8 mouse cellular contexts compared by ENCODE assay signal in the genomic region with DNA sequence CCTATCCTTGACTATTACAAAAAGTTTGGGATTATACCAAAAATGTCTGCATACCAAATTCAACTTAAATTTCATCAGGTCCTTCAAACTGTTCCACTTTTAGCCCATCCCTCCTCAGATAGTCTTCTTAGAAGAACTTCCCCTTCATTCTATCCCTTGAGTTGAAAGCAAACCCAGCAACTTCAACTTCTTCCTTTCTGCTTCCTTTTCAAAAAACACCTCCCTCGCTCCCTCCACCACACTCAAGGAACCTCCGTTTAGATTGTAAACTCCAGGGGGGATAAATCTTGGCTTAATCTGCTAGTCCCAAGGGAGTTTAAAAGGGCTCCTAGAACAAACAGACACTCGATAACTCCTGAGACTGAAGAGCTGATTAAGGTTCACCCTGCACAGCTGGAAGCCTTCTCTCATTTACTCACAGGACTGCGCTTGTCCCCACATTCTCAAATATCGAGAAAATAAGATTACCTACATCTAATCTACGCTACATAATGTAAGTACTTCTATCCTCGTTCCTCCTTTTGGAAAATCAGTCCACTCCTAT. TPM values are rescaled to one million over a fixed set of nuclear protein-coding genes. Genes with fewer than 3 reads are reported as not detected.
DNase-seq lines count a peak whose midpoint lies in the region; ATAC-seq and TF ChIP-seq lines count a peak whose summit lies in the region.

No protein-coding gene starts in this region.

- peak overlapping the region; percentile 48 for H3K4me3 ChIP-seq in kidney, embryonic 14.5 days (ENCODE audit: low read length)
- H3K4me3 ChIP-seq in MEL (ENCODE audit: control insufficient read depth in 1 of 2, insufficient read depth in 1 of 2, low read depth in 2 of 2, low read length in 2 of 2) = peak overlapping the region; percentile 54 to 55
- H3K4me3 ChIP-seq in forebrain, postnatal 0 days (ENCODE audit: low read depth, low read length) = peak overlapping the region; percentile 60
- peak overlapping the region; percentile 69 for H3K4me3 ChIP-seq in midbrain, embryonic 15.5 days

- no peak for TF ChIP-seq EP300 in MEL (IDR thresholded peaks at IDR 0.05; ENCODE audit: low read depth in 1 of 2, low read length in 2 of 2)

- no peaks in the 10 kb centered on the region for H3K9me3 ChIP-seq in kidney, embryonic 14.5 days (ENCODE audit: control insufficient read depth, low read length)
- no peaks in the 10 kb centered on the region for H3K9me3 ChIP-seq in MEL (replicated peaks; ENCODE audit: insufficient read depth, low read length)
- H3K9me3 ChIP-seq in forebrain, postnatal 0 days (ENCODE audit: low read length) = no peaks in the 10 kb centered on the region
- no peaks in the 10 kb centered on the region for H3K9me3 ChIP-seq in midbrain, embryonic 15.5 days

- no peak overlapping the region for H3K4me2 ChIP-seq in kidney, embryonic 14.5 days (replicated peaks; ENCODE audit: low read depth, low read length)
- H3K4me2 ChIP-seq in forebrain, postnatal 0 days (ENCODE audit: low read depth) = peak overlapping the region; percentile 87
- peak overlapping the region; percentile 88 for H3K4me2 ChIP-seq in midbrain, embryonic 15.5 days

- no peak for DNase-seq in kidney, postnatal 10 days
- peak; percentile 53 for DNase-seq in MEL (ENCODE audit: low read depth, low spot score)
- no peak for DNase-seq in forebrain, postnatal 0 days
- no peak for DNase-seq in right cerebral cortex, postnatal 36 days (ENCODE audit: low spot score in 2 of 2)
- DNase-seq in layer of hippocampus, adult 9-11 months = no peak

- H3K27ac ChIP-seq in kidney, embryonic 14.5 days (ENCODE audit: low read depth, low read length) = no peak overlapping the region
- no peak overlapping the region; the same call in 1 of the 2 replicates for H3K27ac ChIP-seq in MEL (ENCODE audit: control insufficient read depth, low read depth, low read length)
- no peak overlapping the region for H3K27ac ChIP-seq in forebrain, postnatal 0 days (ENCODE audit: low read depth, low read length)
- H3K27ac ChIP-seq in midbrain, embryonic 15.5 days = no peak overlapping the region

- no peak for TF ChIP-seq POLR2A in MEL (IDR thresholded peaks at IDR 0.05; ENCODE audit: control insufficient read depth in 1 of 2, insufficient read depth in 1 of 2, low read depth in 1 of 2, low read length in 2 of 2, poor library complexity in 1 of 2)

- no peak for TF ChIP-seq CTCF in MEL (IDR thresholded peaks at IDR 0.05 in 2 of 3, conservative IDR thresholded peaks at IDR 0.05 in 1 of 3; ENCODE audit: control insufficient read depth in 1 of 3, insufficient read depth in 1 of 3, low read depth in 2 of 3, low read length in 3 of 3, poor library complexity in 1 of 3, severe bottlenecking in 1 of 3)
- no peak for TF ChIP-seq CTCF in forebrain, postnatal 0 days (IDR thresholded peaks at IDR 0.05; ENCODE audit: low read depth)

- peaks cover 6% of the 10 kb centered on the region; the same call in 1 of the 2 replicates for H3K4me1 ChIP-seq in kidney, embryonic 14.5 days (ENCODE audit: control insufficient read depth, insufficient read depth, low read length)
- H3K4me1 ChIP-seq in MEL (ENCODE audit: control insufficient read depth in 1 of 2, insufficient read depth in 2 of 2, low read length in 2 of 2) = peaks cover 0 to 5% of the 10 kb centered on the region in 2 experiments; a peak in 2 of 4 replicates
- no peaks in the 10 kb centered on the region for H3K4me1 ChIP-seq in forebrain, postnatal 0 days (ENCODE audit: insufficient read depth)
- H3K4me1 ChIP-seq in midbrain, embryonic 15.5 days = peaks cover 7% of the 10 kb centered on the region; the same call in 1 of the 2 replicates

- no peak for TF ChIP-seq RAD21 in MEL (IDR thresholded peaks at IDR 0.05; ENCODE audit: low read depth, low read length)

- 4% methylated on average over 7 of the region's 7 CpGs for WGBS in kidney, embryonic 14.5 days
- WGBS in forebrain, postnatal 0 days = 15% methylated on average over 7 of the region's 7 CpGs
- 10% methylated on average over 7 of the region's 7 CpGs for WGBS in midbrain, embryonic 15.5 days

- no peaks in the 10 kb centered on the region for H3K36me3 ChIP-seq in kidney, embryonic 14.5 days (ENCODE audit: control insufficient read depth, insufficient read depth, low read length)
- peaks cover 0 to 2% of the 10 kb centered on the region in 2 experiments; a peak in 2 of 4 replicates for H3K36me3 ChIP-seq in MEL (ENCODE audit: control insufficient read depth in 1 of 2, insufficient read depth in 2 of 2, low read length in 2 of 2)
- no peaks in the 10 kb centered on the region for H3K36me3 ChIP-seq in forebrain, postnatal 0 days (ENCODE audit: insufficient read depth)
- no peaks in the 10 kb centered on the region for H3K36me3 ChIP-seq in midbrain, embryonic 15.5 days (replicated peaks)

- no peaks in the 10 kb centered on the region for H3K79me2 ChIP-seq in MEL (ENCODE audit: control insufficient read depth, insufficient read depth, low read length, poor library complexity)

- ATAC-seq in kidney, embryonic 14.5 days (ENCODE audit: low FRiP score, low TSS enrichment) = no peak
- ATAC-seq in forebrain, postnatal 0 days = no peak
- ATAC-seq in midbrain, embryonic 15.5 days (replicated peaks) = 0 out of 2 replicates have a peak, but pooled peaks have one; percentile 15
- ATAC-seq in erythroid progenitor cell, adult 5-6 weeks (replicated peaks; ENCODE audit: low FRiP score, poor library complexity, severe bottlenecking) = no peak

- no peaks in the 10 kb centered on the region for H3K27me3 ChIP-seq in kidney, embryonic 14.5 days (ENCODE audit: control insufficient read depth, insufficient read depth, low read length)
- H3K27me3 ChIP-seq in MEL (ENCODE audit: control insufficient read depth in 1 of 2, insufficient read depth in 2 of 2, low read length in 2 of 2) = no peaks in the 10 kb centered on the region
- no peaks in the 10 kb centered on the region for H3K27me3 ChIP-seq in forebrain, postnatal 0 days (ENCODE audit: insufficient read depth, low read length)
- H3K27me3 ChIP-seq in midbrain, embryonic 15.5 days (replicated peaks) = no peaks in the 10 kb centered on the region

- no peak overlapping the region for H3K9ac ChIP-seq in kidney, embryonic 14.5 days (ENCODE audit: low read depth, low read length)
- no peak overlapping the region for H3K9ac ChIP-seq in MEL (ENCODE audit: control insufficient read depth, low read depth, low read length, poor library complexity, severe bottlenecking)
- H3K9ac ChIP-seq in forebrain, postnatal 0 days = 0 out of 2 replicates have a peak overlapping the region, but pooled peaks have one; percentile 68
- H3K9ac ChIP-seq in midbrain, embryonic 15.5 days = no peak overlapping the region

TF ChIP-seq in MEL, 35 proteins besides CTCF, POLR2A, EP300 and RAD21:
- TF ChIP-seq MAX (IDR thresholded peaks at IDR 0.05; ENCODE audit: low read length) (no peak), TBP (IDR thresholded peaks at IDR 0.05; ENCODE audit: low read depth, low read length) (peak; percentile 83), MYB (IDR thresholded peaks at IDR 0.05; ENCODE audit: low read depth, low read length) (no peak)
TF ChIP-seq in MEL: peak in this region for 1.

RNA-seq across cellular contexts. Expression of gene Slco4c1, which starts 1.1 kb away (rescaled TPM):
- polyA plus RNA-seq in kidney, embryonic 14.5 days (2014; fragmentation: Nextera tagmentation; extraction: Ambion mirVana) = 6.6 and 11.9 TPM in 2 replicates
- total RNA-seq in MEL (2012; rRNA removed) = not detected in 2 replicates
- polyA plus RNA-seq in MEL (2012; ENCODE audit: insufficient read depth in 1 of 2, insufficient read length in 2 of 2, low read depth in 1 of 2, low replicate concordance in 2 of 2, missing spikeins in 1 of 2) = not detected
- 1.4 and 1.5 TPM in 2 replicates for total RNA-seq in forebrain, postnatal 0 days (2014; rRNA removed)
- polyA plus RNA-seq in forebrain, postnatal 0 days (2015; fragmentation: Nextera tagmentation; extraction: Ambion mirVana) = 0.62 and 0.63 TPM in 2 replicates
- polyA plus RNA-seq in midbrain, embryonic 15.5 days (2015; fragmentation: Nextera tagmentation; extraction: Ambion mirVana) = 1.2 and 1.3 TPM in 2 replicates
- total RNA-seq in erythroid progenitor cell, adult 5-6 weeks (2015; ENCODE audit: low replicate concordance) = 3.2 and 10.5 TPM in 2 replicates
- total RNA-seq in erythroid progenitor cell, adult 5-6 weeks (2017; ENCODE audit: low replicate concordance) = 1.8 and 2.5 TPM in 2 replicates
